Mouse (Mus musculus): Measurements from ENCODE around the gene Bcr.

Gene Bcr

DNA sequence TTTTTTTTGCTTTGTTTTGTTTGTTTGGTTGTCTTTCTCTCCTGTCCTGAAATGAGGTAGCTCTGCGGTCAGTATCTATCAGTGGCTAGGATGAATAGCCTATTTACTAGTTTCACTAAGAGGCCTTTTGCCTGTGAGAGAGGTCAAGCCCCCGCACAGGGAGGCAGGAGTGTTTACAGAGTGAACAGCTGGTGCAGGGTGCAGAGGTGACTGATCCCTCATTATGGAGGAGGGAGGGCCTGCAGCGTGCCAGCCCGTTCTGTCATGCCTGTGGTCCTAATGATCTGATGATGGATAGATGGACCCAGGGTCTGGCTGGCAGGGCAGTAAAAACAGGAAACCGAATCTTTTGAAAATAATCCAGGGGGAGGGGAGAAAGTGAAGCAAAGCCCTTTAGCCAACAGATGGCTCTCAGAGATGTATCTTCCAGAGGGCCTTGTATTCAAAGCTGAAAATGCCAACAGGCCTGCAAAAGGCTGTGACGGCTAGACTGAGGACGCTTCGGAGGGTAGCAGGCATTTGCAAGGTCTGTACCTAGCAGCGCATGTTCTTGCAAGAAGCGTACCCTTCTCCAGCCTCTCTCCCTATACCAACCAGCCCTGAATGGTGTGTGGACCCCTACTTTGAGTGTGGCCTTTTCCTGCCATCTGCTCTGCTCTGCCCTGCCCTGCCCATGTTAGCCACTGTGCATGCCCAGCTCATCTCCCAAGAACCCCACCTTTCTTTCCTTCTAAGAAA lies 38.2 kb downstream of the Bcr start:
- no peak for DNase-seq

- peak; percentile 51 for DNase-seq
Measured at GRCm38 (mm10) chr10:75100298-75100697, 39.9 kb downstream of the Bcr start.

DNA sequence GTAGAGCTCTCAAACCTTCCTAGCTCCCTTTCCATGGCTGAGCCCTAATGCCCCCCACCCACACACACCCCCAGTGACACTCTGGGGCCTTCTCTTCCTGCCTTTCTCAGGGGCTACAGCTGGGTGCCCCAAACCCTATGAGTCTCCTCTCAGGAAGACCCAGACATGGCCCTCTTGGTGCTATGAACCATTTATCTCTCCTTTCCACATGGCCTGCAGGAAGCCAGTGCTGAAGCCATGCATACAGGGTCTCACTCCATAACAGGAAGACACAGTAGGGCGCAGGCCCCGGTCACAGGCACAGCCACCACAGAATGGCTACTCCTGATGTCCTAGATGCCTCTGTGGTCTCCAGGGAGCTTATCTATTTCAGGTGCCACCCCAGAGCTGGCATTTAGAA lies 43.1 kb downstream of the Bcr start:
- DNase-seq = no peak

GRCm38 (mm10) chr10:75104191-75105098 lies 44.1 kb downstream of the Bcr start:
- DNase-seq = no peak

- no peak for DNase-seq
Measured at GRCm38 (mm10) chr10:75105099-75105461, 44.7 kb downstream of the Bcr start.

DNA sequence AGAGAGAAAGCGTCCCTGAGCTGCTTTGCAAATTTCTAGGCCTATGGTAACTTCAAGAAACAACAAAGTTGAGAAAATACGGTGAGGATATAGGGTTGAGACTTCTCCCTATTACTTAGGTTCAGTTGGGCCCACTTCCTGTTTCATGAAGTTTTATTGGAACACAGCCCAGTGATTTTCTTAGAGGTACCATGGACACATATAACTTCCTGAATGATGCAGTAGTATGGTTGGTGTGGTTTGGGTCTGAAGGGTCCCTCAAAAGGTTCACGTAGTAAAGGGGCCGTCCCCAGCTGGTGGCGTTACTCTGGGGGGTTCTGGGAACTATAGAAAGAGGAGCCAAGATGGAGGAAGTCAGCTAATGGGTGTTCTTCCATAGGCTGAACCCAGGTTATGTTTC lies 45.3 kb downstream of the Bcr start:
- DNase-seq = no peak

GRCm38 (mm10) chr10:75106940-75107381 lies 46.6 kb downstream of the Bcr start:
- DNase-seq = no peak

DNA sequence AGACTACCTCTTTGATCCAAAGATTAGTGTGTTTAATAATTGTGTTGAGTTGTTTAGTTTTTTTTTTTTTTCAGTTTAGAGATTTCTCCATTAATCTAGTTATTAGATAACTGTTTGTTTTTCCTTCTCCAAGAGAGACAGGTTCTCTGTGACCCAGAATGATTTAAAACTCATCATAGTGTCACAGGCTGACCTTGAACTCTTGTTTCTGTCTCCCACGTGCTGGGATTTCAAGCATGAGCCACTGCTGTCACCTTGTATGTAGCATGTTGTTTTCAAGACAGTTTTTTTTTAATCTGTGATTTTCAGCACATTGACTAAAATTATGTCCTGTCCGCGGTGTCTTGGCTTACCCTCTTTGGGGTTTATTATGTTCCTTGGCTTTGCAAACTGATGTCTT lies 47.7 kb downstream of the Bcr start:
- DNase-seq = no peak

DNA sequence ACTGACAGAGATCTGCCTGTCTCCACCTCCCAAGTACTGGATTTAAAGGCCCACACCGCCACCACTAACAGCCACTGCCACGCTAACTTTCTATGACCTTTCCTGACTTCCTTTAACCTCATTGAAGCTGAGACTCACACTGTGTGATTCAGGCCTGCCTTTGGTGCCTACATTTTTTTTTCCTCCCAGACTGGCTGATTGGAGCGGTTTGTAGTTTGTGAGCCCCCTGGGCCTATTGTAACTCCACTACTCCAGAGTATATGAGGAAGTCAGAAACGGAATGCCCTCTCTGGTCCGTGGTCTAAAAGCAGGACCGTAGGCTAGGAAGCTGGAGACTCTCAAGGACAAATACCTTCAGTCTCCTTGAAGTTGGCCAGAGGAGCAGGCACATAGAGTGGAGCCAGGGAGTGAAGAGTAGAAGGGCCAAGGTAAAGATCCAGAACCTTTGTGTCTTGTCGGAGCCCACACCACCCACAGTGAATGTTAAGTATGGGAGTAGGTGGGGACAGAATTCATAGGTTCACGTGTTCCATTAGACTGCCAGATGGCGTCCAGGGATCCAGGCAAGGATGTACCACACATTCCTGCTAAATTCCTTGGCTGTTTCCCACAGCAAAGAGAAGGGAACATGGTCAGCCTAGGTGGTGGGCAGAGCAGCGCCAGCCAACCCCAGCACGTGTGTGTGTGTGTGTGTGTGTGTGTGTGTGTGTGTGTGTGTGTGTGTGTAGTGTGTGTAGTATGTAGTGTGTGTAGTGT lies 51.2 kb downstream of the Bcr start:
- DNase-seq = no peak

DNA sequence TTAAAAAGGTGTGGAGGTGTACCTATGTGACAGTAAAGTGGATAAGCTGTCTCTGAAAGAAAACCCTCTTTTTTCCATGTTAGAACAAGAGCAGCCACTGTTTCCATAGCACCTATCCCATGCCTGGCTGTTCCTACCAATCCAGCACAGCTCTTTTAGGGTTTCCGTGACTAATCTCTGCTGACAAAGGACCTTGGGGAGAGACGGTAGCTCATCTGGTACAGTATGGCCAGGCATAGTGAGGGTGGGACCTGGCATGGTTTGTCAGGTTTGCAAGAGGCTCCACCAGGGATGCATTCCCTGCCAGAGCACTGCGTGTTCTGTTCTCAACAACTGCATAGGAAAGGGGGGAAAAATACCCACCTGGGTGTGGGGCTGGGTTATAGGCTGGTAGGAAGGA lies 52.0 kb downstream of the Bcr start:
- DNase-seq = no peak

GRCm38 (mm10) chr10:75113620-75114019 lies 53.2 kb downstream of the Bcr start:
- peak; percentile 56 for DNase-seq

DNA sequence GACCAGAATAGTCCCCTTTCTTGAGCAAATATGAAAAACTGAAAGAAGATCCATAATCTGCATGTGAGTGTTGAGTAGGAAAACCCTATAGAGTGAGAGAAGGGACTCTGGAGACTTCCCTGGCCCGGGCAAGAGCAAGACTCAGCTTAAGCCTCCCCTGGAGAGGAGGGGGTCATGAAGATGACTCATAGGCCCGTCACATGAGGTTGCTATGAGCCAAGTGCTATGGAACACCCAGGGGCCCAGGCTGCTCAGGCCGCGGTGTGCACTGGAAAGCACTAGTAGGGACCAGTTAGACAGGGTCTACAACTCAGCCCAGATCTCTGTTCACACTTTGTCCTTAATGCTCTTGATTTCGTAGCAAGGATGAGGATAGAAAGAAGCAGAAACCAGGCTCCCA lies 54.8 kb downstream of the Bcr start:
- no peak for DNase-seq

GRCm38 (mm10) chr10:75116842-75117457 lies 56.6 kb downstream of the Bcr start:
- DNase-seq = no peak

DNA sequence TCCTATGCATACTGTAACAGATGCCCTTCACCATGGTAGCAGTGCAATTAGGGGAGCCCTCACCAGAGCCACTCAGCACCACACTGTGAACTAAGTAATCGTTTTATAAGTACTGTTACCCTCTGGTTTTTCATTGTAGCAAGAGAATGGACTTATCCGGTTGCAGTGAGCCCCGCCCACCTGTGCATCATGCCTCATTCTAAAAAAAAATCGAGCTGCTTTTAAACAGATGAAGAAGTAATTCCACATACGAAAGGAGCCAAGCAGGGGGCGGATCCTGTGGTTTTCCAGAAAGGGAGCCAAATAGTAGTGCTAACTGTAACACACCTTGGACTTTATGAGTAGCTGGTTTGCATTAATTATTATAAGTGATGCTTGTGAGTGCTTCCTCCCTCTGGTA lies 58.1 kb downstream of the Bcr start:
- DNase-seq = no peak

DNA sequence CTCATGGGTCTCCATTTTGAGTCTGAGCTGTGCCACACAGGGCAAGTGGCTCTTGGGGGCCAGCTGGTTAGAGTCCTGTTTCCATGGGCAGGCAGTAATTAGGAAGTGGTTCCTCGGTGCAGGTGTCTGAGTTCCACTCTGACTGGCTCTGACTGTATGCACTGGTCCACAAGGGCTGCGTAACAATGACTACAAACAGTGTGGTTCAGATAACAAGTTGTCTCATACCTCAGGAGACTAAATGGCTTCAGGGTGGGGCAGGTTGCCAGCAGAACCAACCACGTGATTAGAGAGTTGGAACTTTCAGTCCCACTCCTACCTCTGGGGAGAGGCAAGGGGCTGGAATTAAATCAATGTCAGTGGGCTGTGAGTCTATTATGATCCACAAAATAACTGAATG lies 59.0 kb downstream of the Bcr start:
- DNase-seq = no peak

GRCm38 (mm10) chr10:75120176-75120575 lies 59.8 kb downstream of the Bcr start:
- no peak for DNase-seq

- DNase-seq = peak; percentile 62
Measured at GRCm38 (mm10) chr10:75121028-75121427, 60.6 kb downstream of the Bcr start.

GRCm38 (mm10) chr10:75125577-75125976 lies 65.2 kb downstream of the Bcr start:
- DNase-seq = peak; percentile 58

GRCm38 (mm10) chr10:75129283-75129710 lies 68.9 kb downstream of the Bcr start:
- DNase-seq = no peak

- no peak for DNase-seq
Measured at GRCm38 (mm10) chr10:75130372-75131046, 70.1 kb downstream of the Bcr start.

DNA sequence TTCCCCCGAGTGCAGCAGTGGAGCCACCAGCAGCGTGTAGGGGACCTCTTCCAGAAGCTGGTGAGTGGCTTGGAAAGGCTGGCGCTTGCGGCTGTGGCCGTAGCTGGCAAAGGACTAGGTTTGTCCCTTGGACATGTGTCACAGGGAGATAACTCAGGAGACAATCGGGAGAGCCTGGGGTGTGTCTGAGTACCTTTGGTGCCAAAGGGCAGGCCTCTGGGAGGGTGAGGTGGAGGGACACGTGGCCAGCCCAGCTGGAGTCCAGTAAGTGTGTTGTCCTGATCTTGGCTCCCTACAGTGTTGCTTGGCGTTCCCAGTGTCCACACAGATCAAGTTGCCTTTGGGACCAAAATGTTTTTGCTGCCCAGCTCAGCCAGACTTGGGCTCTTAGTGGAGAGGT lies 71.2 kb downstream of the Bcr start:
- peak; percentile 70 for DNase-seq

DNA sequence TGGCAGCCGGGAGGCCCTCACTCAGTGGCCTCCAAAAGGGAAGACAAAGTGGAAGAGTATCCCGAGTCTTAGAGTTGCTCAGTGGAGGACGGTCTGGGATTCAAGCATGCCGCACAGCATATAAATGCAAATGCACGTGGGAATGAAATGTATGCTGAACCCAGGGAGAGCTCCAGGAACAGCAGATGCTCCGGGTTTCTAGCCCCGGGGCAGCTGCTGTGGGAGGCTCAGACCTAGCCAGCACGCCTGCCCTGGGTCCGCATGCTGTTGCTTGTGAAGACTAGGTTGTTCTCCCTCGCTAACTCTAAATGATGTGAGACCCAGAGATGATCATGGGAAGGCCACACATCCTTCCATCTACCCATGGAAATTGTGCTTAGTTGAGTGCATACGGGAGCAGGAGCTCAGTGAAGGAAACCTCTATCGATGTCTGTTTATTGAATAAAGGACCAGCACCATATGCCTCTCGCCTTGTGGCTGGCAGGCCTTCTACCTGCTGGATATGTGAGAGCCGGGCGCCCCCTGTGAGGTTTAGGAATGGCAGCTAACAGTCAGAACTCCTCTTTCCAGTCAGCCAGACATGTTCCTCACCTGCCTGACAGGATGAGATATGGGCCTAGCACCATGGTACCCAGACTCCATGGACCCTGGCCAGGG lies 74.6 kb downstream of the Bcr start:
- DNase-seq = peak; percentile 69
